Mouse (Mus musculus): ENCODE measurements at regions not wholly inside any gene's neighbourhood (a gene's known extent, or its start where the extent isn't known, plus 50 kb on each side); places are given as distances from the start of the nearest gene placed in this dataset.
A peak's percentile ranks its signal among the peaks of the same experiment; 100 is the strongest.

DNA sequence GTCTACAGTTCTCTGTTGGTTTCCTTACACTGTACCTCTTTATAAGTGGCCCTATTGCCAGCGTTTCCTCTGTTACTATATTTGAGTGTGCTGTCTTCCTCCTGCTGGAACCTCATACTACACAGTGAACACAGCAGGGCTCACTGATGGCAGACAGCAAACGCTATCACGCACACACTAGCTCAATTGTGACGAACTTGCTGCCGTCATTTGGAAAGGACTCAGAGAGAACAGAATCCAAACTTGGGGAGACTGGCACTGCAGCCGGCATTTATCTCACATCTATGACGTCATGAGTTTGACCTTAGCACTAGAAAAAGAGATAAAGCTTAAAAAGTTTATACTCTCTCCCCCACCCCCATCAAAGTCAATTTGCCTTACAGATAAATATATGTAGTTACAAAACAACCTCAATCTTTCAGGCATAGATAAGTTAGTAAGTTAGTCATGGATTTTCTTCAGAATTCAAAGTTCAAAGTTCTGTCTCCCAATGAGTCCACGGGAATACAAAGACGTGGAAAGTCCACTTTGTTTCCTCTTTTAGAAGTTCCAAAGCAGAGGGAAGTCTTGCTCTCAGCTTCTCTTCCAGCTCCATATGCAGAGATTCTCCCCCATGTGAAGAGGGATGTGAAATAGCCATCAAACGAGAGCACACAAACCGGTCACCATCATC, 196.8 kb downstream of the Sptssa start:
- DNase-seq (ENCODE audit: extremely low spot score in 1 of 2, low spot score in 1 of 2) = no peak

- DNase-seq (ENCODE audit: extremely low spot score in 1 of 2, low spot score in 1 of 2) = no peak
Measured at GRCm38 (mm10) chr12:54456731-54457130, 199.6 kb downstream of the Sptssa start.

DNA sequence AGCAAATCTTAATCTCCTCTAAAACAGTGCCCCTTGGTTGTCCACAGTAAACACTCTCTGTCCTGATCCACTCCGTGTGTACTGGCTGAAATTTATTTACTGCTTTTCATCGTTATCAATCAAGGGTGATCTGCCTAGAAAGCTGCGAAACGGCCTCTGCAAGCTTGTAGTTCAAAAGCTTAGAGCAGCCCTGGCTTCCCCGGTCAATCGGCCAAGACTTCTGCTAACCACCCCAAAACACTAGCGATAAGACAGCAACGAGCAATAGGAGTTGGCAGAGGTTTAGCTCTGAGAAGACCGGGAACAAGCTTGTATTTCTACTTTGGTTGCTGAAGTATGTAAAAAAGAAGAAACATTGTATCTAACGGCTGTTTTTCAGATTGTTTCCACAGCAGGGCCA, 201.8 kb downstream of the Sptssa start:
- DNase-seq (ENCODE audit: extremely low spot score in 1 of 2, low spot score in 1 of 2) = no peak

DNA sequence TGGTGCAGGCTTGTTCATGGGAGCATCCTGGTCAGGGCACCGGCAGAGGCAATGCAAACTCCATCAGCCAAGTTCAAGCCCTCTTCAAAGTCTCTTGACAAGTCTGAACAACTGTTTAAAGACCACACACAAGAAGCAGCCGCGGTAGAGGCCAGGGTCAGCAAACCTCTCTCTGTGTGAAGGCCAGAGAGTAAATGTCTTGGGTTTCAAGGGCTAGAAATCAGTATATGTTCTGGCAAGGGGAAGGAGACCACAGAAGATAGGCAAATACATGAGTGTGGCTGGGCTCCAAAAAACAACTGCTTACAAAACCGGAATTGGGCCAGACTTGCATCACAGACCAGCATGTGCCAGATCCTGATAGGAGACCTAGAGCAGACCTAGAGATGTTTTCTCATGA, 203.0 kb downstream of the Sptssa start:
- DNase-seq (ENCODE audit: extremely low spot score in 1 of 2, low spot score in 1 of 2) = no peak

DNA sequence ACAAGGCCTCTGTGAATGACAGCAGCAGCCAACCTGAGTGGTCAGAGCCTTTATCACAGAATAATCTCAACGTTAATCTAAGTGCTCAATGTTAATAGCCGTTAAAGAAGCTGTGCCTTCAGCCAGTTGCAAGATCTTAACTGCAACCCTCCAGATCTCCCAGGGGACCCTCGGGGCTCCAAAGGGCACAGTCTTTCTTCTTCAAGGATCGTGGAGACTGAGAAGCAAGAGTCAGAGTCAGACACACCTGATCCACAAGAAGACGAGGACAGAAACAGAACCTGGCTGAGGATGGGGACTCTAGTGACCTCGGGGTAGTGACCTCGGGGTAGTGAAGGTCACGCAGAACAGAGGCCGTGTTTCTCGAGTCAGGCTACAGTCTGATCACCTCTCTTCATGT, 206.0 kb downstream of the Sptssa start:
- no peak for DNase-seq (ENCODE audit: extremely low spot score in 1 of 2, low spot score in 1 of 2)

- DNase-seq (ENCODE audit: extremely low spot score in 1 of 2, low spot score in 1 of 2) = no peak
Measured at GRCm38 (mm10) chr12:54448221-54448620, 208.2 kb downstream of the Sptssa start.

DNA sequence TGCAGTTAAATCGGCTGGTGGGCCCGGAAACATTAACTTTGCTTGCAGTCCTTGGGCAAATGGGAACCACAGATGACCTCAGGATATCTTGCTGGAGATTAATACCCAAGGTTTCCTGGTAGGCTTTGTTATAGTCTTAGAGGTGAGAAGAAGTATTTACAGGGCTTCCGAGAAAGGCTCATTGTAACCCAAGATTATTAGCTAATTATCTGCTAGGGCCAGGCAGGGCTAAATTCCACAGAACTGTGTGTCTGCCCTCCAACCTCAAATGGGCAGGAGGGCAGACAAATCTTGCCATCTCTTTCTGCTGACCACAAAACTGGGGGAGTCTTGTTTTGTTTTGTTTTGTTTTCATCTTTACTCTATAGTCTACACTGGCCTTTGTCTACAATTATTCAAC, 209.0 kb downstream of the Sptssa start:
- no peak for DNase-seq (ENCODE audit: extremely low spot score in 1 of 2, low spot score in 1 of 2)

DNA sequence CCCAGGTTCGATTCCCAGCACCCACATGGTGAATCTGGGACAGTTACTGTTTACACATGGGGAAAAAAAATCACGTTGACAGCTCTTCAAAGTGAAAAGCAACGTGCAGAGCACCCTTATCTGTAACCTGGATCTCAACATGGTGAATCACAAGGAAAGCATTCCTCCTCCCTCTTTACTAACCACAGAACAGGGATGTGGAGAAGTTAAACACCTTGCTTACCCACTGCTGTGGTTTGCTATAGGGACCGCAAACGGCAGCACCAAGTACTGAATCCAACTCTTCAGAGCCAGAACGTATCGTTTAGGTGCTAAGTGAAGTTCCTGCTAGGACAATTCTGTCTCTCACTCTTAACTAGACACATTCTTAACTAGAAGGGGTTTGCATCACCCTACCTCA, 210.0 kb downstream of the Sptssa start:
- DNase-seq (ENCODE audit: extremely low spot score in 1 of 2, low spot score in 1 of 2) = no peak

DNA sequence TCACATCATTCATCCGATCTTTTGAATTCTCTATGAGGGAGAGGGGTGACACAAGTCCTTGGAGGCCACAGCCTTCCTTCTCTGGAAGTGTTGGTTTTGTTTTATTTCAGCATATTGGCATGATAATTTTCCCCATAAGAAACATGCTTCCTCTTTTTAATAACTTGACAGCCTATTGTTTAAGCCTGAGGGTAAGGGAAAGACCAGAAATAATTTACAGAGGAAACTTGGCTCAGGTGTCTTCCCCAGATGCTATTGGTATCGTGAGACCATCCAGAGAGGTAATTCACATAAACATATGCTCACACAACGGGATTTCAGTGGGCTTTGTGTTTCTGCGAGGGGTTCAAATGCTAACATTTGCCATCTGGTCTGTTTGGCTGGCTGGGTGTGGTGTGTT, 212.0 kb downstream of the Sptssa start:
- no peak for DNase-seq (ENCODE audit: extremely low spot score in 1 of 2, low spot score in 1 of 2)

- no peak for DNase-seq (ENCODE audit: extremely low spot score in 1 of 2, low spot score in 1 of 2)
Measured at GRCm38 (mm10) chr12:54443285-54443684, 213.1 kb downstream of the Sptssa start.

- DNase-seq (ENCODE audit: extremely low spot score in 1 of 2, low spot score in 1 of 2) = no peak
Measured at GRCm38 (mm10) chr12:54442408-54442807, 214.0 kb downstream of the Sptssa start.

- no peak for DNase-seq (ENCODE audit: extremely low spot score in 1 of 2, low spot score in 1 of 2)
Measured at GRCm38 (mm10) chr12:54440851-54441593, 215.4 kb downstream of the Sptssa start.

DNA sequence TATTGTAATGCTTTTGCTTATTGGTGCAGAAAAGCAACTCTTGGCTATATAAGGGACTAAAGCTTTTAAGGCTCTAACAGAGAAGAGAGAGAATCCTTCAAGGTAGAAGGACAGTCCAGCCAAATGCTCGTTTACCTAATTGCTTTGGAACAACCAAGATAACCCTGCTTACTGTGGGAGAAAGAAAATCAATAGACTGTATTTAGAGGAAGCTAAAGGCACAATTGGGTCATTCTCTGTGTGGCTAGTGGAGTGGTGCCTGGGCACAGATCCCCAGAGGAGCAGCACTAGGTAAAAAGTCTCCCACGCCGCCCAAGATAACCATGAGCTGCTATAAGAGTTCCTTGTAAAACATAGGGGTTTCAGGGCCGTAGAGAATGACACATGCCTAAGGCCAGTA, 217.6 kb downstream of the Sptssa start:
- no peak for DNase-seq (ENCODE audit: extremely low spot score in 1 of 2, low spot score in 1 of 2)

DNA sequence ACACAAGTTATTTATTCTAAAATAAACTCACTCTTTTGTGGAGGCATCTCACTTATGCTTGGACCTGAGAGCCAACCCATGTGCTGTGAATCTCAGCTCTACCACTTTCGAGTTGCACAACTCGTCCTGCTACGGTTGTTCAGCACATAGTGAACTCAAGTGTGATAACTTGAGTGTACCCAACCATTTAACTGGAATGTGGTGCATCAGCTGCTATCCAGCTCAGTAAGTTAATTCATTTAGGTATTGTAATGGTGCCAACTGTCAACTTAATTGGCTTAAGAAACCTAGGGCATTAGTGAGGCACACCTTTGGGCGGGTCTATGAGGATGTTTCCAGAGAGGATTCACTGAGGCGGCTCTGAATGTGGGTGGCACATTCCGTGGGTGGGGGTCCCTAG, 221.6 kb upstream of the Egln3 start:
- DNase-seq (ENCODE audit: extremely low spot score in 1 of 2, low spot score in 1 of 2) = no peak

- DNase-seq (ENCODE audit: extremely low spot score in 1 of 2, low spot score in 1 of 2) = no peak
Measured at GRCm38 (mm10) chr12:54414829-54415228, 211.2 kb upstream of the Egln3 start.

GRCm38 (mm10) chr12:54414201-54414600, 210.5 kb upstream of the Egln3 start:
- DNase-seq (ENCODE audit: extremely low spot score in 1 of 2, low spot score in 1 of 2) = no peak

DNA sequence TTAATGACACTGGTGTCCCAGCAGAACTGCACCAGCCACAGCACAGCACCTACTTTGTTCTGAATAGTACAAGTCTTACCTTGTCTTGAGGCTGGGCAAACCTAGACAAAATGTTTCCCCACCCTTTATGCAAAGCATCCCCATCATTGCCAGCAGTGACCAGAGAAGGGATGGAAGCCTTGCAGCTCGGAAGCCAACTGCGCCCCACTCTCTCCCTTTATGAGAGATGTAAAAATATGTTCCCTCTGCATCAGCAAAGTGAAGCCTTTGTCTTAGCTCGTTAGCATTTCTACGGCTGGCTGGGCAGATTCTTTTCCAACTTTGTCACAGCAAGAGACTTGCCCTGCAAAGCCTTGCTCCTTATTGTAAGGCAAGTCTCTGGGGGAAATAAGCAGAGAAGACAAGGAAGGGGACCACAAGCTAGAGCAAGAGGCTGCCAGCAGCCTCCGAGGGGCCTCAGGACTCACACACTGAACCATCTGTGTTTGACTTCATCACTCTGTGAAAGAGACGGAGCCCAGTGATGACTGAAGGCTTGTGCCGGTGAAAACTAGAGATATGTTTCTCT, 206.5 kb upstream of the Egln3 start:
- no peak for DNase-seq (ENCODE audit: extremely low spot score in 1 of 2, low spot score in 1 of 2)

DNA sequence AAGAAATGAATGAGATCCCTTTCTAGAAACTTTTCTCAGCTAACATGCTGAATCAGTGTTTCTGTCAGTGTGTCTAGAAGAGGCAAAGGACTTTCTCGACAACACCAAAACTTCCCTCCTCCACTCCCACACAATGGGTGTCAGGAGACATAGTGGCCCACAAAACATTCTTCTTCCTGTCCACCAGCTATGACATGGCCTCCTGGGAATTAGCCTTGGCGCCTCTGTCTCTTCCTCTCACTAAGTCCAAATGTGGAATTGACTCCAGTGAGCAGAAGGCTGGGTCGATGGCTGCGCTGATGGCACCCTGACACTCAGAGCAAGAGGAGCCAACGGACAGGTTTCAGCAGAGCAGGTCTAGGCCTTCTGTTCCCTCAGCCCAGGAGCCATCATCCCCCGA, 205.2 kb upstream of the Egln3 start:
- DNase-seq (ENCODE audit: extremely low spot score in 1 of 2, low spot score in 1 of 2) = no peak

- no peak for DNase-seq (ENCODE audit: extremely low spot score in 1 of 2, low spot score in 1 of 2)
Measured at GRCm38 (mm10) chr12:54407301-54407896, 203.7 kb upstream of the Egln3 start.

- DNase-seq (ENCODE audit: extremely low spot score in 1 of 2, low spot score in 1 of 2) = peak; percentile 56 to 76
Measured at GRCm38 (mm10) chr12:54405066-54405465, 201.4 kb upstream of the Egln3 start.

DNA sequence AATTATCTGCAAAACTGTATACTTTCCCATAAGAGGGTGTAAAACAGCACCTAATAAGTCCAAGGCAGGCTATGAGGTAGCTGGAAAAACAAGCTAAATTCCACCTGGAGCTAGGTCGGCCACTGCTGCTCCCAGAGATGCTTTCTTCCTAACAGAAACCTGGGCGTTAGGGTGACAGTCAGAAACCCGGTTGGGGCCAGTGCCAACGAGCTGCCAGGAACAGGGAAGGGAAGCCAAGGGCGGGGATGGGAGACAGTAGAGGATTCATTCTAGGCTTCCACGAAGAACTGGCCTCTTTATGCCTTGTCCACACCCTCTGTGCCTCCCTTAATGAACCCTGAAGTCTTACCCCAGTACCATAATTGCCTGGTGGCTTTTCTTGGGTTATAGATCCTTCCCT, 198.9 kb upstream of the Egln3 start:
- DNase-seq (ENCODE audit: extremely low spot score in 1 of 2, low spot score in 1 of 2) = no peak

- no peak for DNase-seq (ENCODE audit: extremely low spot score in 1 of 2, low spot score in 1 of 2)
Measured at GRCm38 (mm10) chr12:54401665-54402064, 198.0 kb upstream of the Egln3 start.
